Mouse (Mus musculus) heart, postnatal 25 days (tissue): ENCODE results near the gene Heatr3. TPM values are rescaled to one million over a fixed set of nuclear protein-coding genes. Genes with fewer than 3 reads are reported as not detected.
A peak's percentile ranks its signal among the peaks of the same experiment; 100 is the strongest.
"Not testable (repeated sequence)": the region's sequence is repeated elsewhere in the genome, so short reads cannot be mapped to it uniquely, and the experiment has no call there.

ENCODE experiments used
- DNase-seq: peaks from one replicate; pipeline ENCODE4 v3.0.0; 2022; ENCODE audit warnings: low spot score
- intact Hi-C: fragments of 180-260 bp; cut with DNase I; formaldehyde crosslinking; loops from one replicate; pipeline ENCODE4 v1.15.1; 2025
- microRNA-seq: library from miRNA; unstranded; fragments of <30 nt; microRNA quantifications from one replicate; pipeline ENCODE4 v1.2.0, GENCODE M21; 2022
- total RNA-seq, 2 experiments: library from RNA; stranded (reverse); gene quantifications; 2 replicates each; pipeline ENCODE4 v1.2.3; 2021

The Heatr3 gene
- total RNA-seq, 2 experiments from 2014 or later: 20.0 to 20.3 TPM

DNA sequence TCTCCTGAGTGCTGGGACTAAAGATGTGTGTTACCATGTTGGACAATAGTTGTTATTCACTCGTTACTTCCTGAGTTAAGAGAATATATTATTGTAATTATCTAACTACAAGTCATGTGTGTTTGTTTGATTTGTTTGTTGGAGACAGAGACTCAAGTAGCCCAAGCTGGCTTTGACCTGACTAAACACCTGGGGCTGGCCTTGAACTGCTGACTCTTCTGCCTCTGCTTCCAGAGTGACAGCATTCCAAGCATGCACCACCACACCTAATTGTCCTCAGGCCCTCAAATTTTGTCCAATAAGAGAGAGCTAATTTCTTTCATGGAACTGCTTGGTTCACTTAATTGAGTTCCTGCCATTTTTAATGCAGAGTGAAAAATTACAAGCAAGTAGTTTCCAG is 47.3 kb downstream of the Heatr3 start:
- DNase-seq: no peak
- intact Hi-C loops: no loop called here

- DNase-seq: no peak
- intact Hi-C loops: no loop called here
These were observed 48.1 kb downstream of the Heatr3 start for GRCm38 (mm10) chr8:88185716-88186115.

DNA sequence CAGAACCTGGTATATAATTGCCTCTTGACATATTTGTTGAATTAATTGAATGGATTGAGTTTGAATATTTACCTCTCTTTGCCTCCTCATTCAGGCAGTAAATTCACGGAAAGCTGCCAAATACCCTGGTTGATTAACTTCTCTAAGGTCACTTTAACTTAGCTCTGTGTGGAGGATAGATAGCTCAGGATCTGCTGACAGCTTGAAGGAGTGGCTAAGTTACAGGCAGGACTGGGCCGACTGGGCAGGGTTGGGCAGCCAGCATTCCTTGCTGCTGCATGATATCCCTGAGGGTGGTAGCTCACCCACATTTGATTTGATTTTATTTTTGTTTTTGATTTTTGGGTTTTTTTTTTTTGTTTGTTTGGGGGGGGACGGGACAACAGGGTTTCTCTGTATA is 59.7 kb downstream of the Heatr3 start:
- intact Hi-C loops: loop anchor here (5.0 kb wide), 1 partner anchor 160 kb away; no protein-coding TSS in a partner anchor
- no peak for DNase-seq

DNA sequence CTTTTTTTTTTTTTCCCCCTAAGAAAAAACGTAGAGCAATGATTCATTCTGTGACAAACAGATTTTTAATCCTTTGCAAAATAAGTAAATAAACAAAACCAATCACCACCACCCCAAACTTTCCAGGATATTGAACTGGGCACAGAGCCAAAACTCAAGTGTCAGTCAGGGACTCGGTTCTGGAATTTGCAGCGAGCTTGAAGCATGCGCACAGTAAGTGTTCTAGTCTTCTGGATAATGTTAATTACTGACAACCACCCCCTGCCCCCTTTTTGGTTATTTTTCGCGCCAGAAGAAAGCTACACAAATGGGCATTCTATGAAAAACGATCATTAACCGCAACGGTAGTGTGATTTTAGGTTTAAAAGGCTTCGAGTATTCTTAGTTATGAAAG is 60.9 kb downstream of the Heatr3 start:
- intact Hi-C loops: loop anchor here (5.0 kb wide), 1 partner anchor 159 kb away; no protein-coding TSS in a partner anchor
- no peak for DNase-seq

- intact Hi-C loops: loop anchor here (5.0 kb wide), 1 partner anchor 158 kb away; no protein-coding TSS in a partner anchor
- peak; percentile 91 for DNase-seq
These were observed 61.4 kb downstream of the Heatr3 start, which contains the start of gene Tent4b for GRCm38 (mm10) chr8:88198945-88199571. Tent4b (plus strand) TSS chr8:88199213.

GRCm38 (mm10) chr8:88199700-88200601 is 62.3 kb downstream of the Heatr3 start:
- intact Hi-C loops: loop anchor here (5.0 kb wide), 2 partner anchors 42 to 157 kb away; no protein-coding TSS in a partner anchor
- peak; percentile 15 for DNase-seq

GRCm38 (mm10) chr8:88200724-88201495 is 63.3 kb downstream of the Heatr3 start:
- intact Hi-C loops: loop anchor here (5.0 kb wide), 1 partner anchor 41 kb away; no protein-coding TSS in a partner anchor

DNA sequence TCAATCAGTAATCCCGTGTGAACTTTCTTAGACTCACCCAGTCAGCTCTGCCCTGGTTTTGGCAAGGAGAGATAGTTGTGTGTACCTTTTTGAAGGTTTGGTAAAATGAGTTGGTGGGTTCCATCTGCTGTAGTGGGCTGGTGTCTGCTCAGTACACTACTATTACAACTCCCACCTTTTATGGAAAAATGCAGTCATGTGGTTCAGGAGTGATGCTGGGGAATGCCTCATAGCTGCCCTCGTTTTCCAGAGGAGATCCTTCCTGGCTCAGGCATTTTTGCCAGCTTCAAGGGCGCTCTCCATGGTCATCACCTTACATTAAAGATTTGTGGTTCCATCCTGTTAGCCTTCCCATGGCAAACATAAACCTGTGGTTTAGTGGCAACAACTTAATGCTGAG is 64.0 kb downstream of the Heatr3 start:
- DNase-seq: no peak
- intact Hi-C loops: loop anchor here (5.0 kb wide), 1 partner anchor 41 kb away; no protein-coding TSS in a partner anchor

More at GRCm38 (mm10) chr8:88200724-88201495, 63.3 kb downstream of the Heatr3 start:
- no peak for DNase-seq

GRCm38 (mm10) chr8:88206016-88206415 is 68.4 kb downstream of the Heatr3 start:
- intact Hi-C loops: no loop called here
- no peak for DNase-seq

- intact Hi-C loops: no loop called here
- no peak for DNase-seq
These were observed 69.6 kb downstream of the Heatr3 start for GRCm38 (mm10) chr8:88207121-88207821.

GRCm38 (mm10) chr8:88209930-88210827 is 72.5 kb downstream of the Heatr3 start:
- intact Hi-C loops, DNase-seq: not testable (repeated sequence)

GRCm38 (mm10) chr8:88221353-88221752 is 83.7 kb downstream of the Heatr3 start:
- DNase-seq: no peak
- intact Hi-C loops: no loop called here

Small RNA genes lying within 50 kb of the gene (microRNA-seq; reads per million reads assigned to microRNA genes)
- gene Mir7071: 0.83 reads per million

Other genes starting within 250 kb of the Heatr3 start
- gene Zfp423, start 178.3 kb upstream of the Heatr3 start, total RNA-seq: 1 to 10 TPM; 6.1 to 6.7 TPM
- 10 to 100 TPM; 32.2 to 35.6 TPM for gene Cnep1r1, start 19.1 kb upstream of the Heatr3 start, total RNA-seq
- gene Tent4b, start 61.4 kb downstream of the Heatr3 start, total RNA-seq: 10 to 100 TPM; 15.6 to 17.8 TPM
- gene Adcy7, start 134.5 kb downstream of the Heatr3 start, total RNA-seq: 1 to 10 TPM; 7.0 to 8.8 TPM
- 10 to 100 TPM; 83.5 to 88.0 TPM for gene Brd7, start 224.3 kb downstream of the Heatr3 start, total RNA-seq